Mouse (Mus musculus) ovary, adult 18-20 months (tissue): ENCODE data around the gene Nosip.
"Not testable (repeated sequence)": the region's sequence is repeated elsewhere in the genome, so short reads cannot be mapped to it uniquely, and the experiment has no call there.

Source experiments
- DNase-seq: peaks from one replicate; pipeline ENCODE4 v3.0.0; 2022; ENCODE audit warnings: low spot score, mixed read lengths

The Nosip gene

GRCm38 (mm10) chr7:45091001-45091990 lies 29.1 kb downstream of the Nosip start:
- no peak for DNase-seq

GRCm38 (mm10) chr7:45092048-45092447 lies 29.8 kb downstream of the Nosip start, which contains the start of gene Rcn3:
Rcn3 (minus strand) TSS chr7:45092221.
- peak; percentile 92 for DNase-seq

- DNase-seq = no peak
Observed at GRCm38 (mm10) chr7:45092828-45093515, 30.7 kb downstream of the Nosip start.

GRCm38 (mm10) chr7:45093516-45093905 lies 31.3 kb downstream of the Nosip start:
- DNase-seq = no peak

GRCm38 (mm10) chr7:45094121-45094520 lies 31.9 kb downstream of the Nosip start:
- no peak for DNase-seq

GRCm38 (mm10) chr7:45095367-45095766 lies 33.1 kb downstream of the Nosip start:
- DNase-seq = no peak

DNA sequence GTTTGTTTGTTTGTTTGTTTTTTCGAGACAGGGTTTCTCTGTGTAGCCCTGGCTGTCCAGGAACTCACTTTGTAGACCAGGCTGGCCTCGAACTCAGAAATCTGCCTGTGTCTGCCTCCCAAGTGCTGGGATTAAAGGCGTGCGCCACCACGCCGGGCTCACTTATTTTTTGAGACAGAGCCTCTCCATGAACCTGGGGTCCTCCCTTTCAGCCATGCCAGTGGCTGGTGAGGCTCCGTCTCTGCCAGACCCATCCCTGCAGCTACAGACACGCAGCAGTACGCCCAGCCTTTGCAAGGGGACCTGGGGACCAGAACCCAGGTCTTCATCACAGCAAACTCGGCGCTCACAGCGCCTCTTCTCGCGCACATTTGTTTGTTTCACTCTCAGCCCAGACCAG lies 33.7 kb downstream of the Nosip start:
- DNase-seq = not testable (repeated sequence)

GRCm38 (mm10) chr7:45097479-45097878 lies 35.2 kb downstream of the Nosip start:
- no peak for DNase-seq

- no peak for DNase-seq
Observed at GRCm38 (mm10) chr7:45098541-45099240, 36.5 kb downstream of the Nosip start.

DNA sequence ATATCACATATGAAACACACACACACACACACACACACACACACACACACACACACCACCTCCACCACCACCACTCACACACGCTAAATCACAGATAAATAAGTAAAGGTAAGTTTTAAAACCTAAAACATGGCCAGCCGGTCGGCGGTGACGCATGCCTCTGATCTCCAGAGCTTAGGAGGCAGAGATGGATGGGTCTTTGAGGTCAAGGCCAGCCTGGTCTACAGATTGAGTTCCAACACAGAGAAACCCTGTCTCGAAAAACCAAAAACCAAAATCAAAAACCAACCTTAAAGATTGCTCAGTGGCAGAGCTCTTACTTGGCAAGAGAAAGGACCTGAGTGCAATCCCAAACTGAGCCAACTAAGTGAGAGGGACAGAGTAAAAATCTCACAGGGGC lies 37.8 kb downstream of the Nosip start:
- no peak for DNase-seq

DNA sequence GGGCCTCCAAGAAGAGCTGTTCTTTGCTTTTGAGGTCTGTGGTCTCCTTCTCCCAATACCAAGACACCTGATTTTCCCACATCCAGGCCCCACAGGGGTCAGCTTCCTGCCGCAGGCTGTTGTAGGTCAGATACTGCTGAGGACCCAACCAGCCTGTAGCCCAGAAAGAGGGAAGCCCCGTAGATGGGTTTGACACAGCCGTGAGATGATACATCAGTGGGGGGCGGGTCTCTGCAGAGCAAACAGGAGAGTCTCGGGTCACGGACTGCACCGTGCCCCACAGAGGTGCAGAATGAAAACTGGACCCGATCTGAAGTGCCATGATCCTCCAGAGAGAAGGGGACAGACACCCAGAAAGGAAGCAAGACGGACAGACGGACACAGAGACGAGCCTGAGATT lies 40.2 kb downstream of the Nosip start:
- DNase-seq = no peak

DNA sequence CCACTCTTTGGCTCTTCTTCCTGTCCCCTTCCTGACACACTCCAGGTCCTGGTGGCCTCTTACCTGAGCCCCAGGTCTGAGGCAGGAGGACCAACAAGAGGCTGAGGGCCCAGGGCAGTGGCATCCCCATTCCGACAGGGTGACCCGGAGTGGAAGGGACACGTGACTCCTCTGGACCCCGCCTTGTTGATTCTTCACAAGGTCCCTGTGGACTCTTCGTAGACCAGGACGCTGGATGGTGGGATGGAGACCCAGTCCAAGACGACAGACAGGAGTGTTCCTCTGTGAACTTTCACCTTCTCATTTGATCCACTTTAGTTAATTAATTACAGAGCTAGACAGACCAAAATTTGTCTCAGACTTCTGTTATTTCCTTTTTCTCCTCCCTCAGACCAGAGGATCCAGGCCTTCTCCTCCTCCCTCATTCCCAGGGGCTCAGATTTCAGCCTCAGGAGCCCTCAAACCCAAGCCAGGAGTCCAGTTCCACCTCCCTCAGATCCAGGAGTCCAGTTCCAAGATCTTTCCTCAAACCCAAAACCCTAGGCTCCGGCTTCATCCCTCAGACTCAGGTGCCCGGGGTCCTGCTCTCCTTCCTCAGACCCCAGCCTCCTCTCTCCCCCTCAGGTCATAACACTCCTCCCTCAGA lies 40.8 kb downstream of the Nosip start:
- DNase-seq = no peak

DNA sequence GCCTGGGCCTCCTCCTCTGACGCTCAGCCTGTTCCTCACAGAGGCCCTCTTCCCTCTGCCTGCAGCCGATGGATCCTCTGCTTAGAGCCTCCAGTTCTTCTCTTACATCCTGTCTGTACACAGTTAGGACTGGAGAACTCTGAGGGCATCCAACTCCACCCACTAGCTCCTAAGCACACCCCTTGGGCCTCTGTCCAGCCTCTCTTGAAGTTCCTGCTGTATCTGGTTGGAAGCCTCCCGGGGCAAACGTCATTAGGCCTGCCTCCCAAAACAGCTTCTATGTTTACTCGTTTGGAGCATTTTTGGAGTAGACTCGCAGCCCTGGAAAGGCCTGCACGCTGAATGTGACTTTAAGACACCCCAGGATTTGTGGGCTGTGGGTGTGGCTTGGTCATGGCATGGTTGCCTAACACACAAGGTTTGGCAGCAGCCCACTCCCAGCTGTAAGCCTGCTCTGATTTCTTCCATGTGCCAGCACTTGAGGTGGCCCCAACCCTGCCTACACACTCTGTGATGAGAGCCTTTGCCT lies 41.5 kb downstream of the Nosip start, which contains the start of gene Fcgrt:
Gene Fcgrt, minus strand, starts transcription at position 200 of the 529 bp plus-strand sequence.
- peak; percentile 94 for DNase-seq

DNA sequence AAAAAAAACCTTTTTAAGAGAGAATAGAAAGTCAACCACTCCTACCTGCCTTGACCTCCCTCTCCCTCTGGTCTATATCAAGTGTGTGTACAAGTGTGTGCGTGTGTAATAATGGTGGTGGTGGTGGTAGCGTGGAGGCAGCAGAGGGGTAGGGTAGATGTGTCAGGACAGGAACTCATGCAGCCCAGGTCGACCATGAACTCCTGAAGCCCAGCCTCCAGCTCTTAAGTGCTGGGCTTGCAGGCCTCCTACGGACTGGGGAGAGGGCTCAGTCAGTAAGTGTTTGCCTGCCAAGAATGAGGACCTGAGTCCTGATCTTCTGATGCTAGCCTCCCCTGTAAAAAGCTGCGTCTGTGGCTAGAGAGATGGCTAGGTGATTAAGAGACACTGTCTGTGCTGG lies 42.7 kb downstream of the Nosip start:
- DNase-seq = no peak

- DNase-seq = no peak
Observed at GRCm38 (mm10) chr7:45105491-45105890, 43.3 kb downstream of the Nosip start.

- DNase-seq = no peak
Observed at GRCm38 (mm10) chr7:45106441-45106840, 44.2 kb downstream of the Nosip start.

- DNase-seq = no peak
Observed at GRCm38 (mm10) chr7:45107052-45107645, 44.9 kb downstream of the Nosip start.

GRCm38 (mm10) chr7:45110089-45110488 lies 47.9 kb downstream of the Nosip start:
- not testable (repeated sequence) for DNase-seq

GRCm38 (mm10) chr7:45111940-45112339 lies 49.7 kb downstream of the Nosip start:
- DNase-seq = no peak

DNA sequence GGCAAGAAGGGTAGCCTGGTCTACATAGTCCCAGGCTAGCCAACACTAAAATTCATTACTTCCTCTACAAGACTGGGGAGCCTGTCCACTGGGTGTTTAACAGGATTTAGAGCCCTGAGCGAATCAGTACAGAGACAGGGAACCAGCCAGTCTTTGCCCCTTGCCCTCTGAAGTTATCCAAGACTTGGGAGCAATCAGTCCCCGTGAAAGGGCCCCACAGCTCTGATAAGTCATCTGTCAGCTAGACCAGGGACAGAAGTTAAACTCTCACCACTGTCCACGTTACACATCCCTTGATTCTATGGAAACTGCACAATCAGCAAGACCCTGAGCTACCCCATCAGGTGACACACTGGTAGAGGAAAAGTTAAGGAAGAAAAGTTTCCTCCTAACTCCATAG lies 50.3 kb downstream of the Nosip start:
- no peak for DNase-seq

DNA sequence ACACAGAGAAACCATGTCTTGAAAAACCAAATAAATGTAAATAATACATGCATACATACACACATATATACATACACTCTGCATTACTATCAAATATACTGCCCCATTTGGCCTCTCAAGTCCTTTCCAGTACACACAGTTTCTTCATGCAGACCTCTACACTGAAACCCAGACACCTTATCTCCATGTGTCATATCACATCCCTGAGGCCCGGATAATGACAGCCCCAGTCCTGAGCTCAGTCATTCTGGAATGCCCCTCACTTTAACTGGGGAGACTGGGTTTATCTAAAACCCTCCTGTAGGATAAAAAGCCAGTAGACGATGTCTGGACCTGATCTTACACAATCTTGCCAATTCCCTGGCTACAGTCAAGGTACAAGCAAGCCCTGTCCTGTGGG lies 51.2 kb downstream of the Nosip start:
- DNase-seq = no peak
